Mouse (Mus musculus): ENCODE results near the gene Aqp1. TPM values are rescaled to one million over a fixed set of nuclear protein-coding genes. Genes with fewer than 3 reads are reported as not detected.

Gene Aqp1
- total and polyA plus RNA-seq, 3 experiments = 35.1 to 135 (median 85.4) TPM

DNA sequence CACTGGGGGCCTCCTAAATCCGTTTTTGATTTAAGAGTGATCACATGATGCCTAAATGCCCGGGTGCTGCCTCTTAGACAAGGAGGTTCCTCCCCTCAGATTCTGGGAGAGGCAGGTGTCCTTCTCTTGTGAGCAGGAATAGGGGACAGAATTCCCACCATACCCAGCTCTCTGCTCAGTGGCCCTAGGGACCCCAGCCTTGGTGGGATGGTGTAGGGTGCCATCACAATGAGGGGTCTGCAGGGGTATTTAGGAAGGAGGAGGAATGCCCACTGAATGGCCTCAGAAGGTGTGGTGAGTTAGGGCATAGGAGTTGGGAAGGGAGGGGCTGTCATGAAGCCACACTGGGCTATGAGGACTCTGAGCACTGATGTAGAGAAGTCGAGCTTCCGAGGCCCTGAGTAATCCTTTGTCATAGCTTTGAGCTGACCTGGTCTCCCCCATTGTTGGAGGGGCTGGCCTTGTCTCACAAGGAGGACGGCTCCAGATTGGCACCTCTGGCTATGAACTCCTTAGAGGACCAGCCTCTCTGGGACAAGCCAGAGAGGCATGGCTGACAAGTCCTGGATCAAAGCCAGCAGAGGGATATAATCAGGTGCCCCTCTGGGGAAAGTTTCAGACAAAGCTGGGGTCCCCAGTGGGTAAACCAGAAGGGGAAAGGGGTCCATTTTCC is 4.0 kb upstream of the Aqp1 start:
- no peak for DNase-seq

- DNase-seq = no peak
Measured at GRCm38 (mm10) chr6:55332773-55333109, 3.5 kb upstream of the Aqp1 start.

- DNase-seq = no peak
Measured at GRCm38 (mm10) chr6:55337242-55337641, 1.0 kb downstream of the Aqp1 start.

DNA sequence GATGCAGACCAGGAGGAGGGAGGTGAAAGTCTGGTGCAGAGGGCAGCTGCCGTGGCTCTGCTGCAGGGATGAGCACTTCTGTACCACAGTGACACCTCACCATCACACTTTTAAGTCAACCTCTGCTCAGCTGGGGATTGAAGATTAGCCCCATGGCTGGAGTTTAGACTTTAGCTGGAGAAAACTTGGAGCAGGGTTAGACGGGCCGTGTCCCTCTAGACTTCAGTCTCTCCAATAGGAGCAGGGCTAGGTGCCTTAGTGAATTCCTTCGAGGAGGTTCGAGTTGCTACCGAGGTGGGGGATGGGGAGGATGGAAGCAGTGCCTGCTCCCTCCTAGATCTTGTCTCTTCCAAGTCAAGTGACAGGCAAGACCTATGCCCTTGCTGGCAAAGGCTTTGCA is 1.8 kb downstream of the Aqp1 start:
- no peak for DNase-seq

- DNase-seq = no peak
Measured at GRCm38 (mm10) chr6:55338934-55339825, 2.9 kb downstream of the Aqp1 start.

DNA sequence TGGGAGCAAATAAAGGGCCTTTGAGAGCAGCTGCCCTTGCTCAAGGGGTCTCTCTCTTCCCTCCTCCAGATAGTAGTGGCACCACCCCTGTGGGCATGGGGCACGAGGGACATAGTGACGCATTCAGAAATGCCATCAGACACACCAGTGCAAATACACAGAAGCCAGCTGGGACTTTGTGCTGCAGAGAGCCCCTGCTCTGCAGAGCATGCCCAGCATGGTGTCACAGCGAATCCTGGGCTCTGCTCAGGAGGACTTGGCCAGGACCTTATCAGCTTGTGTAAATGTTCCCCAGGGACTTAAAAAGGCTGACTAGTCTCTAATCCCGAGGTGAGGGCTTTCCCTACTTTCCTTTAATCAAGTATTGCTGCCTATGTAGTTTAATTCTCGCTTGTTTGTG is 5.5 kb downstream of the Aqp1 start:
- no peak for DNase-seq

DNA sequence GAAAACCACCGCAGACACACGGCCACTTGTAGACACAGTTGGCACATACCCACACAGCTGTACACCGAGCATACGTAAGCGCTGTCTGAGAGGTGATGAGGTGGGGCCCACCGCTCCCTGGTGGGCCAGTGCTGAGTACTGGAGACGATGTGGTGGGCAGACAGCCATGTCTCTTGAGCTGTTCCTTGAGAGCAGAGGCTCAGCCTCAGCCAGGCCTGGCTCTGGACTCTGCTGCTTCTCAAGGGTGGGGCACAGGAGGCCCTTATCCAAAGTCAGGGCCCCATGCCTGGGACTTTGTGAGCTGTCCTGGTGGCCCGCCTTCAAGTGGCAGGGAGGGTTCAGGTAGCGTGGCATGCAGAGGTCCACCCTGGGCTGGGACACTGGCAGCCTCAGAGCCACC is 6.1 kb downstream of the Aqp1 start:
- DNase-seq = no peak

DNA sequence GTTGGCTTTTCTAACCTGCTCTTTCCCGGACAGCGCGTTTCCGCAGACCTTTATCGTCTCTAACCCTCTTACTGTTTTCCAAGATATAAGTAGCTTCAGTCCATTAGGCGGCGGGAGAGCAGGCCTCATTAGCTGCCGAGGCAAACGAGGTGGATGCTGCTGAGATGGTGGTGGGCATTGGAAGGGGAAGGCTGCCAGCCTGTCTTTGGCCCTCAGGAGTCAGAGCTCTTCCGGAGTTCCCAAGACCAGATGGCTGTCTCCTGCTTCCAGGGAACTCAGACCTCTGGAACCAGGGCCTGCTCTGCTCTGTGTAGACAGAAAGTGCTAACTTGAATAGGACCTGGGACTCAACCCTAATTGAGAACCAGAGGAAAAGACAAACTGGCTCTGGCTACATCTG is 7.2 kb downstream of the Aqp1 start:
- no peak for DNase-seq

DNA sequence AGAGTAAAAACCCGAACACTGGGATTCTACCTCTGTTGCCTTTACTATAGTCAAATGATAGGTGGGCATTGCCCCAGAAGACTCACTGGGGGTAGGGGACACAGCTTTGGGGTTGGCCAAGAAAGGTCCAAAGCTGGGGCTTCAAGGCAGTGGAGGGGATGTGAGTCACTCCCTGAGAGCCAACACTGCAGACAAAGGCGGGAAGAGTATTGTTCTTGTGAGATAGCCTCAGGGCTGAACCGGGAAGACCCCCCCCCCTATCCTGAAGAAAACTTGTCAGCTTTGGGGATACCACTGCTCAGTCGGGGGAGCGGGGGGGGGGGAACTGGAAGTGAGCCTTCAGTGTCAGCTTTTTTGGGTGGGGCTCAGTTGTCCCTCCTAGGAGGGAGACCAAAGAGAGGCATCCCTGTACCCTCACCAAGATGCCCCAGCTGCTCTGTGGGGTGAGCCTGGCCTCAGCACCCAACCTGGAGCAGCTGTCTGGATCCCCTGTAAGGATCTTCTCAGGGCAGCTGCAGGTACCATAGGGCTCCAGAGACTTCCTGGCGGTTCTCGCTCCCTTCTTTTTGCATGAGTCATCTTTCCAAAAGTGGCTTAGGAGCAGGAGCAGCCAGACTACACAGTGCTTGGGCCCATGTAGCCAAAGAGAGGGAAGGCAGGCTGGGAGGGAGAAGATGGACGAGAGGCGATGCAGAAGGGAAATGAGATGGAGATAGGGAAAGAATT is 8.2 kb downstream of the Aqp1 start:
- no peak for DNase-seq

GRCm38 (mm10) chr6:55345264-55345663 is 9.0 kb downstream of the Aqp1 start:
- no peak for DNase-seq

DNA sequence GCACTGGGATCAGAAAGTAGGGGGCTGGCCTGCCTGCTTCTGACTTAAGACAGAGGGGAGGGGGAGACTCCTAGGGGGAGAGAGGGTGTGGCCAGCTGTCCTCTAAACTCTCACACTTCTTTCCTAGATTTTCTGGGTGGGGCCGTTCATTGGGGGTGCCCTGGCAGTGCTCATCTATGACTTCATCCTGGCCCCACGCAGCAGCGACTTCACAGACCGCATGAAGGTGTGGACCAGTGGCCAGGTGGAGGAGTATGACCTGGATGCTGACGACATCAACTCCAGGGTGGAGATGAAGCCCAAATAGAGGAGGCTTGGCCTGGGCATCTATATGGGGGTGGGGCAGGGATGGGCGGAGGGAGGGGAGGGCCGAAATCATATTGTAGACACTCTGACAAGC is 10.3 kb downstream of the Aqp1 start:
- DNase-seq = no peak

GRCm38 (mm10) chr6:55347711-55348571 is 11.7 kb downstream of the Aqp1 start:
- no peak for DNase-seq

GRCm38 (mm10) chr6:55349231-55349630 is 13.0 kb downstream of the Aqp1 start:
- DNase-seq = no peak

DNA sequence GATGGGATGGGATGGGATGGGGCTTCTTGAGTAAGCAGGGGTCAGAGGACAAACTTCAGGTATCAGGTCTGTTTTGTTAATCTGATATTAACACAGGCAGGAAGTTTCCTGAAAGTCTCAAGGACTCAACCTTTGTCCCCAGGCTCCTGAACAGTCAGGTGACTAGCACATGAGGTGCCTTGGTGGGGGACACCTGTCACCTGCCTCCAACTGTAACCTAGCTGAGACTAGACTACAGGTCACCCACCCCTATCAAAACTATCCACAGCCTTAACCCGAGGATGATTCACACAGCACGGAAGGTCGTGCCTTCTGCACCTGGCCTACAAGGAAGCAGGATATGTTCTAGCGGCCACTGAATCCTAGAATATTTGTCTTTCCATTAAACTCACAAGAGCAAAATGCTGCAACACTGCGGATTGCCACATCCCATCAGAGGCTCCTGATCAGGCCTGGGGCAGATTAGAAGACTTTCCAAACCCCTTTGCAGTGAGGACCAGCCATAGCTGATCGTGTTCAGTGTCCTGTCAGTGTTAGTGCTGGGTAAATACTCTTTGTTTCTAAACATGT is 14.2 kb downstream of the Aqp1 start:
- no peak for DNase-seq

DNA sequence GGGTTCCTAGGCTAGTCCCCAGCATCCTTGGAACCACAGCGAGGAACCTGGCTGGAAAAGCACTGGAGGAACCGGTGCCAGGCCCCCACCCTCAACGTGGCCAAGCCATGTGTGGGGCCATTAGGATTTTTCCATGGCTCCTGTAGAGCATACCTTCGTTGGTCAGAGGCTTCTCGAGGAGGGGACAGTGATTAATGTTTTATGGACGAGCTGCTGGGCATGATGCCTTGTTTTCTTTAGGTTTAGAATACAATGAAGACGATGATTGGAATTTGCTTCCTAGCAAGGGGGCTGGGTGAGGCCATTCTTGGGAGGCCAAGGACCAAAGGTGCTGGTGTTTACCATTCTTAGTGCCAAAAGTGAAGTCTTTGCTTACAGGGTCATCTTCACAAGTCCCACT is 15.5 kb downstream of the Aqp1 start:
- DNase-seq = no peak

- no peak for DNase-seq
Measured at GRCm38 (mm10) chr6:55353711-55354445, 17.6 kb downstream of the Aqp1 start.

DNA sequence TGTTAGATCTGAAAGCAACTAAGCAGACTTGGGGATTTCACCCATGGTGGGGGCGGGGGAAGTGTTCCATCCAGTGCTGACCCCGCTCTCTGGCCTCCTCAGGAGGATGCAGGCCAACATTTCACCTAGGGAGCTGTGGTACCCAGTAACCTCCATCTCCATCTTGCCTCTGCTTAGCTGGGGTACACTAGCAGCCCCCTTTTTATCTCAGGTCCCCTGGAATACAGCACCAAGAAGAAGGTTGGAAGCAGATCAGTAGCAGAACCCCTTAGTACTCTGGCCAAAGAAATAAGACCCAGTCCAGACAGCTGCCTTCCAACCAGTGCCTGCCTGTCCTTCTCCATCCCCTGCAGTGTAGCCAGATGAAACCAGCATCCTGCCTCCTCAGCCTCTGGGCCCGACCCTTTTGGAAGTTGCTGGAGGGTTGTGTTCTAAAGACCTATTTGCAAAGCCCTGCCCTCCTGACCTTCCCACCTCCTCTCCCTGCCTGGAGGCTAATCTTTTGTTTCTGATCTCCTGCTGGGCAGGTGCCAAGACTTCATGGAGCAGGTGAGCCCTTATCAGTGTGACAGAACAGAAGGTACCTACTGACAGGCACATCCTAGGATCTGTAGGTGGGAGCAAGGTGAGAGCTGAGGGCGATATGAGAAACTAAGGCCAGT is 18.4 kb downstream of the Aqp1 start:
- DNase-seq = no peak

- no peak for DNase-seq
Measured at GRCm38 (mm10) chr6:55355575-55355974, 19.3 kb downstream of the Aqp1 start.

DNA sequence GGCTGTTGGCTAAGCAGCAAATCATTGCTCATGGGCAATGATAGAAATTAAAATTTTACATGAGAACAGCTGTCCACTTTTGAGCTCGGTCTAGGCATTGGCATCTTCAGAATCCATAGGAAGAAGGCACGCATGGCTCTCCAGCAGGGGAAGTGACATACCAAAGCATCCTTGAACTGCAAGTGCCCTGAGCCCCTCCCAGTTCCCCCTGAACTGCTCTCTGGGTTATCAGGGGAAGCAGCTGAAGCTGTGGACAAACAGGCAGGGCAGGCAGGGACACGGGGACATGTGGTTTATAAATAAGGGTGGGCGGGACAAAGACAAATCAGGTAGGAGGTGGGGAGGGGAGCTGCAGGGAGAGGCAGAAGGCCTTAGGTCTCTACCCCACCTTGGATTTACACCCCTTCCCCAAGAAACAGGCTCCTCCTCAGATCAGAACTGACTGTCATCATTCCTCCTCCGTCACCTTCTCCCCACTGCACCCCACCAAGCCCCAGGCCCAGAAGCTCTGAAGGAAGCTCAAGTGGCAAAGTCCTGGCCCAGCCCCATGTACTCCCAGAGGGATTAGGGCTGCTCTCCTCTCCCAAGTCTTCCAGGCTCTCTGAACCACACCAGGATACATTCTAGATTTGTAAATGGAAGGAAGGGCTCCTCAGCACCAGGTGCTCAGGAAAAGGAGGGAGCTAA is 19.9 kb downstream of the Aqp1 start:
- DNase-seq = no peak
